Mouse (Mus musculus): ENCODE data around the gene B830017H08Rik. TPM values are rescaled to one million over a fixed set of nuclear protein-coding genes. Genes with fewer than 3 reads are reported as not detected.

Gene B830017H08Rik
- polyA plus RNA-seq, 1 experiment from 2014 or later: 2.2 TPM

DNA sequence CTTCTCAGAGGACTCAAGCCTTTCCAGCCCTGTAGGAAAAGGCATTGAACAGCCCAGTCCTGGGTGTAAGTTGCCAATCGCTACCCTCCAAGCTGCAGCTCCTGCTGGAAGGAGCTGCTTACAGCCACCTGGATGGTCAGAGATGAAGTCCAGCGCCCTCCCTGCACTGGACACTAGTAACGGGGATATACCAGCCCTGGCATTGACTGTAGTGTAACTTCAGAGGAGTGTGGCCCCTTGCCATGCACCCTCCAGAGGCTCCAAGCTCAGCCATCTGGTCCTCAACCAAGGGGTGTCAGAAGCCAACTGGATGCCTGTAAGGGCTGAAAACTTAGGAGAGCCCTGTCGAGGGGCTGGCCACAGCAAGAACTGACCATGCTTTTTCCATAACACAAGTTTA is 7.1 kb downstream of the B830017H08Rik start:
- Histone ChIP-seq H3K9me3 (replicated peaks; ENCODE audit: low read length) (no peaks in the 10 kb centered on the region), H3K4me3 (replicated peaks; ENCODE audit: low read depth, low read length) (no peak overlapping the region), H3K4me2 (ENCODE audit: low read length) (no peak overlapping the region), H3K9ac (ENCODE audit: low read depth, low read length) (no peak overlapping the region), H3K36me3 (ENCODE audit: insufficient read depth, low read length) (peaks cover 41% of the 10 kb centered on the region), H3K27me3 (ENCODE audit: insufficient read depth, low read length) (peaks cover 7% of the 10 kb centered on the region; the same call in 1 of the 2 replicates), H3K27ac (no peak overlapping the region), H3K4me1 (replicated peaks; ENCODE audit: insufficient read depth, low read length) (no peaks in the 10 kb centered on the region)
- 76% methylated on average over 4 of the region's 4 CpGs for WGBS
- no peak for TF ChIP-seq CTCF (IDR thresholded peaks at IDR 0.05; ENCODE audit: low read depth)
- DNase-seq (ENCODE audit: low spot score): no peak
- ATAC-seq (replicated peaks; ENCODE audit: low FRiP score, low read depth): no peak

DNA sequence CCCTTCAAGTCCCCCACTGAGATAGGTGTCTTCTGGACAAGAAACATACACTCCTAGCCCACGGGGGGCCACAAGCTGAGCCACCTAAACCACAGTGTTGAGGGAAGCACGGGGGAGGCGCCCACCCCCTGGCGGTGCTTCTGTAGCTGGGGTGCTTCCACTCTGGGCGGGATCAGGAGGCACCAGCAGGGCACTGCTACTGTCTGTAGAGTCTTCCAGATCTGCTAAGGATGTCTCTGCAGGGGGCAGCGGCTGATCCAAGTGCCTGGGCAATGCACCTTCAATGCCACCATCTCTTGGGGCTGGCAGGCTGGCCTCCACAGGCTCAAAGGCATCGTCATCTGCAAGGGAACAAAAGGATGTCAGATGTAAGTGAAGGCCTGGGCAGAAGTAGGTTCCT is 9.5 kb downstream of the B830017H08Rik start:
- Histone ChIP-seq H3K27me3 (ENCODE audit: insufficient read depth, low read length) (no peaks in the 10 kb centered on the region), H3K4me3 (replicated peaks; ENCODE audit: low read depth, low read length) (no peak overlapping the region), H3K9ac (ENCODE audit: low read depth, low read length) (no peak overlapping the region), H3K4me1 (replicated peaks; ENCODE audit: insufficient read depth, low read length) (no peaks in the 10 kb centered on the region), H3K36me3 (ENCODE audit: insufficient read depth, low read length) (peaks cover 65% of the 10 kb centered on the region), H3K4me2 (ENCODE audit: low read length) (no peak overlapping the region), H3K9me3 (replicated peaks; ENCODE audit: low read length) (no peaks in the 10 kb centered on the region), H3K27ac (no peak overlapping the region)
- TF ChIP-seq CTCF (IDR thresholded peaks at IDR 0.05; ENCODE audit: low read depth): no peak
- ATAC-seq (replicated peaks; ENCODE audit: low FRiP score, low read depth) (no peak), DNase-seq (ENCODE audit: low spot score) (no peak)
- 91% methylated on average over 7 of the region's 7 CpGs for WGBS

DNA sequence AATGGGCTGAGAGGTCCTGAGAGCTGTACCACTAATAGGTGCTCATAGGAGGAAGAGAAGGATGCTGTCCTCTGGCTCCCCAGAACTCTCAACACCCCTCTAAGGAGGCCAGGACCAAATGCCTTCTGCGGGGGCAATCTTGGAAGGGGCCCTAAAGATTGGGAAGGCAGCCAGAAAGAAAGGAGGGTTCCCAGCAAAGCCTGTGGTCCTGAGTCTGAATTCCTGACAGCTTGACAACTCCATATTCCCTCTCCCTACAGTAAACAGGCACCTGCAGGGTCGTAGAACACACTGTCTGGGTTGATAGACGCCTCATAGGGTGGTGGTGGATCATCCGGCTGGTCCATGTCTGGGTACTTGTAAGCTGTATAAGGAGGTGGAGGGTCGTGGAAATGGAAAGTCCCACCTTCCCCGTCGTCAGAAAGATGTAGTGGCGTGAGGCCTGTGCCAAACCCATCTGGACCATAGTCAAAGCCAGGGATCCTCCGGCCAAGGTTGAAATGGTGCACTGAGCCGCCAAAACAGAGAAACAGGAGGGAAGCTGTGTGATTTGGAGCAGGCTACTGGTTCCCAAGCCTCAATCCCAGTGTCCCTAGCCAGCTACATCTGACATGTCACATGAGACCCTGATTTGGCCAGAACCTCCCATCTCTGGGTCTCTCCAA is 10.9 kb downstream of the B830017H08Rik start:
- WGBS: 84% methylated on average over 10 of the region's 10 CpGs

DNA sequence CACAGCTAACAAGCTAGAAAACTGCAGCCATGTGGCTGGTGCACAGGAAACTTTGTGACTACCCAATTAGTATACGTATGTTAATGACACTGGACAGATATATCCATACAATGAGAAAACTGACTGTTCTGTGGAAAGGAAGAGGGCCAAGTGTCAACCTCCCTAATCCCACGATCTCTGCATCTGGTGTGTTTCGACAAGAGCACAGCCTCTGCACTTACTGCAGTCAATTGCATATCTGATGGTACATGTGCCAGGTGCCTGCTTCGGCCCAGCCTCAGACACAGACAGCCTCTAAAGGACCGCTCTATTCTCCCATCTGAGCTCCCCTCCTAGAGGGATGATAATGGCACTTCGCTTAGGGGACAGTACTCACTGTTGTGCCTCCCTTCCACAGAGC is 15.5 kb downstream of the B830017H08Rik start:
- H3K4me1 ChIP-seq (replicated peaks; ENCODE audit: insufficient read depth, low read length): no peaks in the 10 kb centered on the region
- H3K9ac ChIP-seq (ENCODE audit: low read depth, low read length): no peak overlapping the region
- TF ChIP-seq CTCF (IDR thresholded peaks at IDR 0.05; ENCODE audit: low read depth): no peak
- no peak overlapping the region for H3K27ac ChIP-seq
- DNase-seq (ENCODE audit: low spot score) (no peak), ATAC-seq (replicated peaks; ENCODE audit: low FRiP score, low read depth) (no peak)
- H3K27me3 ChIP-seq (ENCODE audit: insufficient read depth, low read length): no peaks in the 10 kb centered on the region
- peaks cover 85% of the 10 kb centered on the region for H3K36me3 ChIP-seq (ENCODE audit: insufficient read depth, low read length)
- H3K4me2 ChIP-seq (ENCODE audit: low read length): no peak overlapping the region
- no peaks in the 10 kb centered on the region for H3K9me3 ChIP-seq (replicated peaks; ENCODE audit: low read length)
- no peak overlapping the region for H3K4me3 ChIP-seq (replicated peaks; ENCODE audit: low read depth, low read length)
- WGBS: 93% methylated on average over 6 of the region's 6 CpGs

More for the DNA sequence above, 10.9 kb downstream of the B830017H08Rik start:
- no peaks in the 10 kb centered on the region for H3K9me3 ChIP-seq (replicated peaks; ENCODE audit: low read length)
- DNase-seq (ENCODE audit: low spot score) (no peak), ATAC-seq (replicated peaks; ENCODE audit: low FRiP score, low read depth) (no peak)
- H3K27ac ChIP-seq: no peak overlapping the region
- no peak overlapping the region for H3K4me2 ChIP-seq (ENCODE audit: low read length)
- H3K9ac ChIP-seq (ENCODE audit: low read depth, low read length): no peak overlapping the region
- TF ChIP-seq CTCF (IDR thresholded peaks at IDR 0.05; ENCODE audit: low read depth): no peak
- H3K36me3 ChIP-seq (ENCODE audit: insufficient read depth, low read length): peaks cover 75% of the 10 kb centered on the region
- H3K4me3 ChIP-seq (replicated peaks; ENCODE audit: low read depth, low read length): no peak overlapping the region
- no peaks in the 10 kb centered on the region for H3K27me3 ChIP-seq (ENCODE audit: insufficient read depth, low read length)
- no peaks in the 10 kb centered on the region for H3K4me1 ChIP-seq (replicated peaks; ENCODE audit: insufficient read depth, low read length)

DNA sequence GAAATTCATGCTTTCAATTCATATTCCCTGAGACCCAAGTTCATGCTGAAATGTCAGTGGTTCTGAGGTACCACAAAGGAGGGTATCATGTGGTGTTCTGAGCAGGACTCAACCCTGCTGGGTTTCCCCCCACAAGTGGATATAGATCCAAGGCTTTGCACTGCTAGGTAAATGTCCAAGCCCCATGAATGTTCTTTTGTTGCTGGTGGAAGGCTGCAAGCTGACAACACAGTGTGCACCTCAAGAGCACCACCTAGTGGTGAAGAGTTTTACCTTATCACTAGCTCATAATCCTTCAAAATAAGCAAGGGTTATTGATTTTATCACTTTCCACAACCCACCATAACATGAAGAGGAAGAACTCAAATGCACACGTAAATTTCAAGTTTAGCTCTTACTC is 16.0 kb downstream of the B830017H08Rik start:
- H3K9ac ChIP-seq (ENCODE audit: low read depth, low read length): no peak overlapping the region
- TF ChIP-seq CTCF (IDR thresholded peaks at IDR 0.05; ENCODE audit: low read depth): peak; percentile 85
- no peaks in the 10 kb centered on the region for H3K4me1 ChIP-seq (replicated peaks; ENCODE audit: insufficient read depth, low read length)
- peak; percentile 77 for DNase-seq (ENCODE audit: low spot score)
- no peaks in the 10 kb centered on the region for H3K27me3 ChIP-seq (ENCODE audit: insufficient read depth, low read length)
- H3K4me3 ChIP-seq (replicated peaks; ENCODE audit: low read depth, low read length): no peak overlapping the region
- ATAC-seq (replicated peaks; ENCODE audit: low FRiP score, low read depth): no peak
- 23% methylated on average over 1 of the region's 1 CpGs for WGBS
- H3K36me3 ChIP-seq (ENCODE audit: insufficient read depth, low read length): peaks cover 84% of the 10 kb centered on the region
- no peaks in the 10 kb centered on the region for H3K9me3 ChIP-seq (replicated peaks; ENCODE audit: low read length)
- no peak overlapping the region for H3K4me2 ChIP-seq (ENCODE audit: low read length)
- H3K27ac ChIP-seq: no peak overlapping the region

DNA sequence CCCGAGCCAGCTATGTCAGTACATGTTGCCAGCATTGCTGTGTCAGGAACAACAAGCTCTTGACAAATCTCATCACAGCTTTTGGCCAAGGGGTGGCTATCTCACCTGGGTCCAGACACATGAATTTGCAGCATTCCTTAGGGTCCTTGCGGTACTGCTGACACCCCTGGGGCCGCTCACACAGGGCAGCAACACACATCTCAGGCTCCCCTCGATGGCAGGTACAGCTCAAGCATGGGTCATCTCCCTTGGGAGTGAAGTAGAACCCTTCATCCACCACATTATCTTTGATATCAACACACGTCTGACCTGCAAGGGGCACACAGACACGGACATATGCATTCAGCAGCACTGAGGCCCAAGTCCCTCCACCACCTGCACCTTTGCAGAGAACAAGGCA is 16.6 kb downstream of the B830017H08Rik start:
- no peaks in the 10 kb centered on the region for H3K27me3 ChIP-seq (ENCODE audit: insufficient read depth, low read length)
- H3K36me3 ChIP-seq (ENCODE audit: insufficient read depth, low read length): peaks cover 82% of the 10 kb centered on the region
- no peak overlapping the region for H3K27ac ChIP-seq
- H3K4me1 ChIP-seq (replicated peaks; ENCODE audit: insufficient read depth, low read length): no peaks in the 10 kb centered on the region
- DNase-seq (ENCODE audit: low spot score) (no peak), ATAC-seq (replicated peaks; ENCODE audit: low FRiP score, low read depth) (no peak)
- H3K9ac ChIP-seq (ENCODE audit: low read depth, low read length): no peak overlapping the region
- H3K4me3 ChIP-seq (replicated peaks; ENCODE audit: low read depth, low read length): no peak overlapping the region
- H3K4me2 ChIP-seq (ENCODE audit: low read length): no peak overlapping the region
- no peak for TF ChIP-seq CTCF (IDR thresholded peaks at IDR 0.05; ENCODE audit: low read depth)
- no peaks in the 10 kb centered on the region for H3K9me3 ChIP-seq (replicated peaks; ENCODE audit: low read length)
- 84% methylated on average over 6 of the region's 6 CpGs for WGBS

DNA sequence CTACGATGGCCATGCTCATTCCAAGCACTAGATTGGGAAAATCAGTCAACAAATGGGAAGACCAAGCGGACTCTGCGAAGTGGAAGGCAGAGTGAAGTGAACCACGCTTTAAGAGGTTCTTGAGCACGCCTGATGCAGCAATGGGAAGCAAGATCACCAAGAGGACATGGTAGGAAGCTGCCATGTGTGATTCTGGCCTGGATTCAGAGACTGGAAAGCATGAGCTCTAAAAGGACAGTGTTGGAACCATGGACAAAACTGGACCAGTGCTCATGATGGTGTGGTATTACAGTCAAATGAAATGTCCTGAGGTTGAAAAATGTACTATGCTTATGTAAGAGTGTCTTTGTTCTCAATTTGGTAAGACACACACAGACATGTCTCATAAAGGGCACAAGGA is 18.4 kb downstream of the B830017H08Rik start:
- no peak for TF ChIP-seq CTCF (IDR thresholded peaks at IDR 0.05; ENCODE audit: low read depth)
- Histone ChIP-seq H3K27ac (no peak overlapping the region), H3K27me3 (ENCODE audit: insufficient read depth, low read length) (no peaks in the 10 kb centered on the region), H3K9ac (ENCODE audit: low read depth, low read length) (no peak overlapping the region), H3K36me3 (ENCODE audit: insufficient read depth, low read length) (peaks cover 75% of the 10 kb centered on the region), H3K4me2 (ENCODE audit: low read length) (no peak overlapping the region), H3K4me3 (replicated peaks; ENCODE audit: low read depth, low read length) (no peak overlapping the region), H3K4me1 (replicated peaks; ENCODE audit: insufficient read depth, low read length) (no peaks in the 10 kb centered on the region), H3K9me3 (replicated peaks; ENCODE audit: low read length) (no peaks in the 10 kb centered on the region)
- no peak for ATAC-seq (replicated peaks; ENCODE audit: low FRiP score, low read depth)
- 96% methylated on average over 5 of the region's 5 CpGs for WGBS
- DNase-seq (ENCODE audit: low spot score): no peak
